Mouse (Mus musculus): Measurements from ENCODE around the gene Pcnt.

Gene Pcnt

DNA sequence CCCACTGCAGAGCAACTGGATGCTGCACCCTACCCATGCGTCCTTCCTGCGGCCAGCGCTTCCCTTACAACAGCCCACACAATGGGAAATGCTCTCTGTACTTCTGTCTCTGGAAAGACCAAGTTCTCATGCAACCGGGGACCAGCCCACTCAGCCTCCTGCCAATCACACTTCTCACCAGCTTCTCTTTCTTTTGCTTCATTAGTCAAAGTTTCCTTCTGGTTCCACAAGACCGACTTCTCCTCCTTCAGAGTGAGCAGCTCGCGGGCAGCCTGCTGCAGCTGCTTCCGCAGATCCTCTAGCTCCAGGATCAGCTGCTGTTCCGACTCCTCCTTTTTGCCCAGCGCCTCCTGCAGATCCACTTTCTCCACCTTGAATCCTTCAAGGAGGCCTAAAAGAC, 34.1 kb downstream of the Pcnt start:
- no peak for DNase-seq (ENCODE audit: low spot score in 2 of 2)

GRCm38 (mm10) chr10:76392596-76392995, 50.0 kb downstream of the Pcnt start:
- no peak for DNase-seq (ENCODE audit: low spot score in 2 of 2)

DNA sequence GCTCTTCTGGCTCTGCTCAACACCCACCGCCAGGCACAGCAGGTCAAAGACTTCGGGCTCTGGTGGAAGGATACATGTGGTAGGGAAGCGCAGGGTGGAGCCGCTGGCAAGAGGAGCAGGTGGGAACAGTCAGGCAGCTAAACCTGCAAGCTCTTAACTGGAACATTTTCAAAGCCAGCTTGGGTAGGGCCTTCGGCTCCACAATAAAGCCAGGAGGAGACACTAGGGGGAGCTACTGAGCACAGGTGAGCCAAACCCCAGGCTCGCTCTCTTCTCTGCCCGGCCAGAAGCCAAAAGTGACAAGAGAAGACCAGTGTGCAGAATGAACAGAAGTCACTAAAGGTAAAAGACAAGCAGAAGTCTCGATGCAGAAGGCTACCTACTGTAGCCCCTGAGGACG, 50.8 kb downstream of the Pcnt start:
- DNase-seq (ENCODE audit: low spot score in 2 of 2): no peak

GRCm38 (mm10) chr10:76391166-76391565, 51.4 kb downstream of the Pcnt start:
- no peak for DNase-seq (ENCODE audit: low spot score in 2 of 2)

DNA sequence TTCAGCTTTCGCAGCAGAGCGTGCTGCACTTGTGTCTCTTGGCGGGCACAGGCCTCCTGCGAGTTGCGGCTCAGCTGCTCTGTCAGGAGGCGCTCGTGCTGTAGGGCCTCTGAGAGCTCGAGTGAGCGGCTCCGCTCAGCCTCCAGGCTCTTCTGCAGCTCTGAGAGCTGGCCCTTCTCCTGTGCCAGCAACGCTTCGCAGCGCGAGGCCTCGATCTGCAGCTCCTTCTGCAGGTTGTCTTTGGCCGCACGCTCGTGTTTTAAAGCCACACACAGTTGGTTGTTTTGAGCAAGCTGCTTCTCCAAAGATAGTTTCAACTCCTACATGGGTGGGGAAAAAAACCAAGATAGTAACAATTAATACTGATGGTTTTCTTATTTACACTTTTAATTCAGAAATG, 67.6 kb downstream of the Pcnt start:
- DNase-seq (ENCODE audit: low spot score in 2 of 2): no peak

- no peak for DNase-seq (ENCODE audit: low spot score in 2 of 2)
Measured at GRCm38 (mm10) chr10:76371736-76372135, 70.8 kb downstream of the Pcnt start.

DNA sequence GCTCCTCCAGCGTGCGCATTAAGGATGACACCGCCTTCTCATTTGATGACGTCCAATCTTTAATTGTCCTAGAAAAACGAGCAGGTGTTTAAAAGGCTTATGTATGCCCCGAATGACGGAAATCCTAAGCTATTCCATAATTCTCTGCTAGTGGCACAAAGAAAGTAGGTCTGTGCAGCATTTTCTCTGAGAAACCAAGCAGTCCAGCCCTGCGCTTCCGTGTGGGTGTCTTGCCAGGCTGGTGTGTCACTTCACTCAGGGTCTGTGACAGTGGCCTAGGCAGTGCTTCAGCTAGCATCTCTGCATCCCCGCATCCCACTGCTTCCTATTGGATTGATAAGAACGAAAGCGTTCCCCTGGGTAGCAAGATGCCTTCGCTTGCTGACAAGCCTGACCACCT, 73.8 kb downstream of the Pcnt start:
- DNase-seq (ENCODE audit: low spot score in 2 of 2): no peak

DNA sequence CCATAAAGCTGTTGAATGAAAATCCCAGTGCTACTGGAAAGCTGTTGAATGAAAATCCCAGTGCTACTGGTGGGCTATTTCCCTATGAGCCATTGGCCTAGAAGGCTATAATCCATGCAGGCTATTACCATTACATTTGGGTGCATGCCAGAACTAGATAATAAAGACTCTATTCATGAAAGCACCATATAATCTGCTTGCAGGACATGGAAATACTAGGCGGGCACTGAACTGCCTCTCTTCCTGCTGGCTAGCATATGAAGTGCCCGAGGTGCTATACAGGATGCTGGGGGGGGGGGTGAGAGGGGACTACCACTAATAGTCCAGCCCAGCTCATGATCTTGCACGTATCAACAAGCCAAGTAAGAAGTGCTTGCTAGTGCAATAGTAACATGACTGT, 79.4 kb downstream of the Pcnt start:
- DNase-seq (ENCODE audit: low spot score in 2 of 2): no peak

GRCm38 (mm10) chr10:76358468-76358867, 84.1 kb downstream of the Pcnt start:
- DNase-seq (ENCODE audit: low spot score in 2 of 2): no peak

- no peak for DNase-seq (ENCODE audit: low spot score in 2 of 2)
Measured at GRCm38 (mm10) chr10:76357286-76357875, 85.2 kb downstream of the Pcnt start.

- DNase-seq (ENCODE audit: low spot score in 2 of 2): no peak
Measured at GRCm38 (mm10) chr10:76354974-76355373, 87.6 kb downstream of the Pcnt start.

- DNase-seq (ENCODE audit: low spot score in 2 of 2): no peak
Measured at GRCm38 (mm10) chr10:76353986-76354385, 88.6 kb downstream of the Pcnt start.

DNA sequence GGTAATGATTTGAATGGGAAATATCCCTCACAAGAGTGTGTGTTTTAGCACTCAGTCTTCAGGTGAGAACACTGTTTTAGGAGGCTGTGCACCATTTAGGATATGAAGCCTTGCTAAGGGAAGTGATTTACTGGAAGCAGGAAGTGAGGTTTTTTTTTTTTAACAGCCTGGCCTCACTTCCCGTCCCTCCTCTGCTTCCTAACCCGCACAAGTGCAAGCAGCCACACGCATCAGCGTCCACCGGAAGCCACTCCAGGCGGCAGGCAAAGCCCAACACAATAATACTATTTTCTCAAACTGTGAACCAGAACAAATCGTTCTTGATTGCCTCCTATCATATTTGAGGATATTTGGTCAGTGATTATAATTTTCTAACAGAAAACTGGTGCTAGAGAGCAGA, 90.6 kb downstream of the Pcnt start:
- DNase-seq (ENCODE audit: low spot score in 2 of 2): no peak

DNA sequence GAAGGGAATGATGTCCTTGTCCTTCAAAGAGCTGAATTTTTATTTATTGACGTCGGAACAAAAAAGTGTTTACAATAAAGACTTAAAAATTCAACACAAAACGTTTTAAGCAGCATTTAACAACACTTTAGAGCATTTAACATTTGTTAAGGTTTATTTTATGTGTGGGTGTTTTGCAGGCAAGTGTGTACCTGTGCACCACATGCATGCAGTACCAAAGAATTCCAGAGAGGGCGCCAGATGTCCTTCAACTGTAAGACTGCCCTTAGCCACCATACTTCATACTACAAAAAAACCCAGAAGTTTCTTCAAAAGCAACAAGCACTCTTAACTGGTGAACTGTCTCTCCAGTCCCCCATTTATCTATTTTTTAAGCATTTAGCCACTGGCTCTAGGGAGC, 96.0 kb downstream of the Pcnt start:
- peak; percentile 33 to 70 for DNase-seq (ENCODE audit: low spot score in 2 of 2)

GRCm38 (mm10) chr10:76346043-76346491, 96.5 kb downstream of the Pcnt start:
- no peak for DNase-seq (ENCODE audit: low spot score in 2 of 2)

DNA sequence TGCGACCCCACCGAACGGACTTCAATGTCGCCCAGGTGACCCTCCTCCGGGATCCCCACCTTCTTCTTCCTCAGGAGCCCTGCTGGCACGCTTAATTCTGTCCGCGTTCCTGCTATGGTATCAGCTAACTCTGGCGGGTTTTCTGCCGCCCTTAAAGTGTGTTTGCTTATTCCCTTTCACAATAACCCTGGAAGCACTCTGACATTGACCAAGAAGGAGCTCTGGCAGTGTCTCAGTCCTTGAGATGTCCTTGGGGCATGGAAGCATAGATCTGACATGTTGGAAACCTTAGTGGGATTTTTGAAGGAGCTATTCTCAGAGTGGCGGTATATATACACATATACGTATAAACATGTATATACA, 97.1 kb downstream of the Pcnt start:
- DNase-seq (ENCODE audit: low spot score in 2 of 2): no peak

DNA sequence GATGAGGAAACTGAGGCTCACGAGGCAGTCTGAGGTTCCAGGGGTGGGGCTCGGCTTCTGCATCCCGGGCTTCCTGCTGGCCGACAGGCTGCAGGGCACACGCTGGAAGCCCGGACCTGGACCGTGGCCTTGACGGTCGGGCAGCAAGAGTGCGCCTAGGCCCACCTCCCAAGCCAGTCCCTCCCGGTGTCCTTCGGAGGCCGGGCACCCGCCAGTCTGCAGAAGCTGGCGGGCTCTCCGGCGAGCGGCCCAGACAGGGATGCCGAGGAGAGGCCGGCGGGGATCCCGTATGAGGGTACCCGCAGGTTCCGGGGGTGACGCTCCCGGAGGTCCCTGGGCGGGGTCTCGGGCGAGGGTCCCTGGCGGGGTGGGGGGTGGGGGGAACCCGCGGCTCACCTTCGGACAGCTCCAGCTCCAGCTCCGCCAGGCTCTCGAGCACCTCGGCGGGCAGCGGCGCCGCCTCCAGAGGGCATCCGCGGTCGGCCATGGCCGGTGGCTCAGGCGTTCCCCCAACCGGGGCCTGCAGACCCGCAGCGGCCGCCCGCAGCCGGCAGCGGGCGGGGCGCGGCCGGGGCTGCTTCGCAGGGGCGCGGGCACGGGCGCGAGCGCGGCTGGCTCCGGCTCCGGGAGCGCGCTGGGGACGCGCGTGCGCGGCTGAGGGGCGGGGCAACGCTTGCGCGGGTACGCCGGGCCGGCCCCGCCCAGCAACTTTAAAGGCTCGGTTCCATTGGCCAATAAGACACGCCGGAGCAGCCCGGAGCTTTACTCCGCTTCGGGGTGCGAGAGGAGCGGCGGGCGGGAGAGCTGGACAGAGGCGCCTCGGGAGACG, 97.7 kb downstream of the Pcnt start, which contains the start of gene Dip2a:
Gene Dip2a (minus strand): TSS at position 581 of the 829 bp plus-strand sequence.
- peak; percentile 87 to 97 for DNase-seq (ENCODE audit: low spot score in 2 of 2)

DNA sequence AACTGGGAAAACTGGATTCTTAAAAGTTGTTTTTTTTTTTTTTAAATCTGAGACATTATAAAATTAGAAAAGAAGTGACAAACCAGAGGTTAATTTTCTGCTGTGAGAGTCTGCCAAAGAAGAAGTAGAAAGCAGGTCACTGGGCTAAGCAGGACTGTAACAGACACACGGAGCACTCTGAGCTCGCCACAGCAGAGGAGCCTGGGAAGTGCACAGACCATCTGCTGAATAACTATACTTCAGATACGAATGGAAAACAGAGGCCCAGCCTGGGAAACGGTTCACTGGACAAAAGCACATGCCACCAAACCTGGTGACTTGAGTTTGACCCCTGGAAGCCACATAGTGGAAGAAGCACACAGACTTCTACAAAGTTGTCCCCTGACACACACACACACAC, 108.2 kb downstream of the Pcnt start:
- DNase-seq (ENCODE audit: low spot score in 2 of 2): no peak

DNA sequence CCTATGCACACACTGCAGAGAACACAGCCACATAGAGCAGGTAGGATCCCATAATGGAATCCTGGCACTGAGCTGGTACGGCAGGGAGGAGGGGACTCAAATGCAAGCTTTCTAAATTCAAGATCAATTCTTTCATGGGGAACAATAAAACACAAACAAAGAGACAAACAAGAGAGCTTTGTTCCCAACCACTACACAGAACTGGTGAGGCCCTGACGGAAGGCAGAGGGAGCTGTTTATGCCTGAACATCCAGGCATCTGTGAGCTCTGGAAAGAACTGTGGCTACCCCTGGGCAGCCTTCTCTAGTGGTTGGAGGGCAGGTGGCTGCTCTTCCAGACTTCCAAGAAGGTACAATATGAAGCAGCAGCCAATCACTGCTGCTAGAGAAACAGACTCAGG, 110.5 kb downstream of the Pcnt start:
- DNase-seq (ENCODE audit: low spot score in 2 of 2): no peak

- no peak for DNase-seq (ENCODE audit: low spot score in 2 of 2)
Measured at GRCm38 (mm10) chr10:76329093-76329492, 113.5 kb downstream of the Pcnt start.

- no peak for DNase-seq (ENCODE audit: low spot score in 2 of 2)
Measured at GRCm38 (mm10) chr10:76328574-76328973, 114.0 kb downstream of the Pcnt start.

GRCm38 (mm10) chr10:76326304-76327006, 116.1 kb downstream of the Pcnt start:
- DNase-seq (ENCODE audit: low spot score in 2 of 2): peak in 1 of 2 experiments; percentile 25

DNA sequence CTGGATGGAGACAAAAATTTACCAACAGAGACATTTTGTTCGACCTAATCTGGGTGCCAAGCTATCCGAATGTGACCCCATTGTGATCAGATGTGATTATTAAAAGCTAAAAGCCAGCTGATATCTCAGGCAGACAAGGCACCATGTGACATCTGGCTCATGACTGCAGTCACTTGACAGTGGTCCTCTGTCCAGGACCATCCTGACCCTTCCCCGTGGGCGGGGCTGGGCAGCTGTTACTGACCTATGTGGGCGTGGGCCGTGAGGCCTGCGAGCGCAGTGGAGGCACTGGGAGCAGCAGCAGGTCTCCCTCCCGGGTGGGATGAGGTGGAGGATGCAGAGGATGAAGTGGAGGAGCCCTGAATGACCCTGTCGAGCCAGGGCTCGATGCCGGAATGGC, 125.0 kb downstream of the Pcnt start:
- DNase-seq (ENCODE audit: low spot score in 2 of 2): no peak

All from cerebellum, postnatal 4 days (tissue).